Mouse (Mus musculus) G1E (cell line): ENCODE data around the gene 1700014D04Rik. TPM values are rescaled to one million over a fixed set of nuclear protein-coding genes. Genes with fewer than 3 reads are reported as not detected.

Experiments
- ATAC-seq: 2 replicates; pipeline ENCODE4 v1.8.0; 2016; ENCODE audit warnings: mild to moderate bottlenecking; ENCODE audit not compliant: insufficient number of reproducible peaks, poor library complexity, low FRiP score, severe bottlenecking; ENCODE audit errors: extremely low read depth
- DNase-seq: peaks from one replicate; pipeline ENCODE4 v3.0.0; 2012; ENCODE audit warnings: low spot score
- H3K27me3 ChIP-seq: 2 replicates; pipeline ENCODE4 v1.6.1; 2012; ENCODE audit warnings: mild to moderate bottlenecking, low read length, inconsistent platforms; ENCODE audit not compliant: insufficient read depth
- H3K36me3 ChIP-seq: replicated peaks from 2 replicates; pipeline ENCODE3; 2012; ENCODE audit warnings: mild to moderate bottlenecking, inconsistent platforms
- H3K4me1 ChIP-seq: 2 replicates; pipeline ENCODE4 v1.6.1; 2012; ENCODE audit warnings: low read depth, low read length, inconsistent platforms, mixed read lengths; ENCODE audit not compliant: insufficient read depth
- H3K4me3 ChIP-seq: 2 replicates; pipeline ENCODE4 v1.5.1; 2012; ENCODE audit warnings: low read depth, mild to moderate bottlenecking, inconsistent platforms, low read length, moderate library complexity, mixed read lengths
- H3K9me3 ChIP-seq: replicated peaks from 2 replicates; pipeline ENCODE4 v1.6.1; 2012; ENCODE audit warnings: inconsistent platforms
- CTCF ChIP-seq: IDR thresholded peaks from 2 replicates; pipeline ENCODE4 v1.5.1; 2012; ENCODE audit warnings: low read depth, low read length, inconsistent platforms, mixed read lengths
- GATA1 ChIP-seq: IDR thresholded peaks from 2 replicates; pipeline ENCODE4 v1.6.1; 2012; ENCODE audit warnings: borderline replicate concordance, low read length, inconsistent platforms, mixed read lengths
- GATA2 ChIP-seq: IDR thresholded peaks from 2 replicates; pipeline ENCODE4 v1.6.1; 2012; ENCODE audit warnings: low read depth, low read length, inconsistent platforms, borderline replicate concordance
- POLR2AphosphoS5 ChIP-seq: IDR thresholded peaks from 2 replicates; pipeline ENCODE4 v1.6.1; 2012; ENCODE audit warnings: low read depth, low read length, inconsistent platforms; ENCODE audit not compliant: insufficient replicate concordance
- TAL1 ChIP-seq: conservative IDR thresholded peaks from 2 replicates; pipeline ENCODE4 v1.6.1; 2012; ENCODE audit warnings: low read depth, low read length, inconsistent platforms, mixed read lengths
- polyA plus RNA-seq: library from polyadenylated mRNA; stranded (reverse); fragments of >175 nt; gene quantifications from 2 replicates; pipeline ENCODE4 v1.2.3, GENCODE M21; 2012
- total RNA-seq, 2 experiments: library from RNA; stranded (forward) in 1 of 2; stranded (reverse) in 1 of 2; fragments of 200-1000 nt in 1 of 2; fragments of >200 nt in 1 of 2; fragmentation: Nextera tagmentation in 1 of 2; gene quantifications; 2 replicates each; pipeline ENCODE4 v1.2.3; 2014 to 2017

1700014D04Rik gene
- total and polyA plus RNA-seq, 3 experiments = 0.11 TPM; not detected in 2

DNA sequence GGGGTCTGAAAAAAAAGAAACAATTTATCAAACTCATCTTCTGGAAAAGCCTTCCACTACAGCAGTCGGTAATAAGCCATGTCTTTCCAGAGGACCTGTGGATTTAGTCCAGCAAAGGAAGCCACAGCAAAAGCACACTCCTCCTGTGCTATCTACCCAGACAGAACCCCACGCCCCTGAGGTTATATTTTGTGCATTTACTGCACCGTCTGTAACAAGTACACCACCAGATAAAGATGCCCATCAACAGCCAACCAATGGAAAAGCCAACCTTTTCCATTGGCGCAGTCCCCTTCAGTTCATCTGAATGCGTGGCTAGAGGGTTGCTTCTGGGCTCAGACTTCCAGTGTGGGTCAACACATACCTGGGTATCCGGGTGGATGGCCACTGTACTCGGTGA is 16.2 kb upstream of the 1700014D04Rik start:
- H3K4me1 ChIP-seq = peaks cover 59% of the 10 kb centered on the region
- no peak overlapping the region for H3K4me3 ChIP-seq

DNA sequence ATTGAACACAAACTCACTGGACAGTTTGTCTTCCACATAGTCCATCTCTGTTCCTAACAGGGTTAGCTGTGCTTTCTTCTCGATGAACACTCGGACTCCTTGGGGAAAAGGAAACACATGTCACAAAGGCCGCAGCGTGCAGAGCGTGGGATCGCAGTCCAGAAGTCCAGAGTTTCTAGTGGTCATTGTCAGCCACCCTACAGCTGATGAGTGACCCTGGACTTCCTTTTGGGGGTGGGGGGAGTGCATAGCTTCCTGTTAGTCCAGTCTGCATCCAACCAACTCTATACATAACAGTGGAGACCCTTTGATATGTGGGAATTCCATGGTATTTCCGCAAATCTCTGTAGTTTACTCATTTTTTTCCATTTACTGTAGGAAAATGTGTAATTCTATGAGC is 10.4 kb upstream of the 1700014D04Rik start:
- H3K4me1 ChIP-seq = peaks cover 17% of the 10 kb centered on the region; the same call in 1 of the 2 replicates
- ATAC-seq (no peak), DNase-seq (no peak)
- TF ChIP-seq GATA2 (no peak), GATA1 (no peak), POLR2AphosphoS5 (no peak), TAL1 (no peak), CTCF (no peak)
- H3K36me3 ChIP-seq = peaks cover 81% of the 10 kb centered on the region
- no peak overlapping the region for H3K4me3 ChIP-seq
- H3K9me3 ChIP-seq = no peaks in the 10 kb centered on the region
- no peaks in the 10 kb centered on the region for H3K27me3 ChIP-seq

More for the DNA sequence above, 16.2 kb upstream of the 1700014D04Rik start:
- TF ChIP-seq GATA1 = no peak
- TF ChIP-seq CTCF = no peak
- Histone ChIP-seq H3K27me3 (no peaks in the 10 kb centered on the region), H3K9me3 (no peaks in the 10 kb centered on the region), H3K36me3 (peaks cover 89% of the 10 kb centered on the region)
- ATAC-seq (no peak), DNase-seq (no peak)

DNA sequence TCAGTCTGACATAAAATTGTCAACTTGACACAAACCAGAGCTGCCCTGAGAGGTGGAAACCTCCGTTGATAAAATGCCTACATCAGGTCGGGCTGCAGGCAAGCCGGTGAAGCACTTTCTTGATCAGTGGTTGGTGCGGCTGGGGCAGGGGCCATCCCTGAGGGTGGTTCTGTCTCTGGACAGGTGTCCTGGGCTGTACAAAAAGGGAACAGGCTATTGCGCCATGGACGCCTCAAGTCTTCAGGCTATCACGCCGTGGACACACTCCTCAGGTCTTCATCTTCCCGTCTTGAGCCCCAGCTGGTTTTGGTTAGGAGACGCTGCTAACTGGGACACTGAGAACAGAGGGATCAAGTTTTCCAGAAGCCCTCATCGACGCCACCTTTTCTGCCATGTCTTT is 3.8 kb upstream of the 1700014D04Rik start:
- DNase-seq = no peak
- H3K4me1 ChIP-seq = peaks cover 17% of the 10 kb centered on the region
- no peak for ATAC-seq

DNA sequence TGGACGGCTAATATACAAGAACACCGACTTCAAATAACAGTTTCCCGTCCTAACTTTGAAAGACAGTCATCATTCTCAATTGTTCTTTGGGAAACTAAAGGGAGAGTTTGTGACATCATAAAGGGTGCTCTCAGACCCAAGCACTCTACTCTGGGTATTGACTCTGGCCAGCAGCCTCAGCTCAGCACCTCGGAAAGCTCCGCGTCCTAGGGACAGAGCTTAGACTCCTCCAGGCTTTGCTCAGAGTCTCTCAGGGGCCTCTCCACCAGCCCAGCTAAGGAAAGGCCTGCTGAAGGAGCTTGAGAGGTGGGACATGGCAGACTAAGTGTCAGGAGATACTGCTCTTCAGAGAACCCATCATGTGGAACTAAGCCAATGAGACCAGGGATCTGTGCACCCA is 388 bp downstream of the 1700014D04Rik start:
- ATAC-seq (no peak), DNase-seq (no peak)
- Histone ChIP-seq H3K4me3 (no peak overlapping the region), H3K36me3 (no peaks in the 10 kb centered on the region), H3K4me1 (peaks cover 23% of the 10 kb centered on the region), H3K27me3 (peaks cover 51% of the 10 kb centered on the region), H3K9me3 (no peaks in the 10 kb centered on the region)
- no peak for TF ChIP-seq GATA1
- TF ChIP-seq POLR2AphosphoS5 = no peak
- no peak for TF ChIP-seq GATA2
- no peak for TF ChIP-seq CTCF
- TF ChIP-seq TAL1 = no peak

More for the DNA sequence above, 3.8 kb upstream of the 1700014D04Rik start:
- no peaks in the 10 kb centered on the region for H3K9me3 ChIP-seq
- H3K4me3 ChIP-seq = no peak overlapping the region
- H3K27me3 ChIP-seq = peaks cover 25% of the 10 kb centered on the region
- TF ChIP-seq GATA1 (no peak), TAL1 (no peak)
- peaks cover 25% of the 10 kb centered on the region for H3K36me3 ChIP-seq

DNA sequence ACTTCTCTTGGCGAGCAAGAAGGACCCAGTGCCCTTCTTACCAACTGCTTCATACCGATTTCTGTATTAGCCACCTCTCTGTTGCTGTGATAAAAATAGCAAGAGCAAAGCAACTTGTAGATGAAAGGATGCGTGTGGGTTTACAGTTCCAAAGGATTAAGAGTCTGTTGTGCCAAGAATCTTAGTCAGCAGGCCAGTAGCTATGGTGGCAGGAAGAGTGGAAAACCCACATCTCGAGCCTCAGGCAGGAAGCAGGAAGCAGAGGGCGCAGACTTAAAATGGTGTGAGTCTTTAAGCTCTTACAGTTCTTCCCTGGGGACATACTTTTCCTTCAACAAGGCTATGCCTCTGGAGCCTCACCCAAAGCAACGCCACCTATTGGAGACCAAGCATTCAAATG is 1.1 kb downstream of the 1700014D04Rik start:
- Histone ChIP-seq H3K4me1 (peaks cover 17% of the 10 kb centered on the region), H3K4me3 (no peak overlapping the region)
- no peak for TF ChIP-seq POLR2AphosphoS5
- TF ChIP-seq CTCF = no peak
- TF ChIP-seq GATA2 = no peak
- no peak for TF ChIP-seq TAL1
- TF ChIP-seq GATA1 = no peak

DNA sequence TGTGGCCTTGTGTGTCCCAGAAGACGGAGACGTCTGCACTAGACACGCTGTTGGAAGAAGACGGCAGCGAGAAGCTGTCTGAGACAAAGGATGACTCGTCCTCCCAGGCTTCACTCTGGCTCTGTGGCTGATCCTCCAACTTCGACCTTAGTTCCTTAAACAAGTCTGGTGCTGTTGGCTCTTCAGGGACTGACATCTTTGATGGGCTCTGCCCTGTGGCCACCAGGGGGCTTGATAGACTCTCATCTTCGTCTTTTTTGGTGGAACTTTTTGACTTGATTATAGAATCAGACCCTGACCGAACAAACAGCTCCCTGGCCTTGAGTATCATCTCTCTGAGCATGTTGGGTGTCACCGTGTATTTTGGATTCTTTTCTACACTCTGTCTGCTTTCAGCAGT is 4.9 kb downstream of the 1700014D04Rik start:
- no peaks in the 10 kb centered on the region for H3K9me3 ChIP-seq
- DNase-seq (peak; percentile 28), ATAC-seq (peak; percentile 46; the same call in 1 of the 2 replicates)
- no peaks in the 10 kb centered on the region for H3K36me3 ChIP-seq
- H3K27me3 ChIP-seq = peaks cover 32% of the 10 kb centered on the region
- TF ChIP-seq POLR2AphosphoS5 (no peak), GATA2 (no peak), CTCF (no peak), GATA1 (no peak), TAL1 (no peak)
- H3K4me1 ChIP-seq = peaks cover 26% of the 10 kb centered on the region
- no peak overlapping the region for H3K4me3 ChIP-seq

More for the DNA sequence above, 1.1 kb downstream of the 1700014D04Rik start:
- Histone ChIP-seq H3K27me3 (peaks cover 51% of the 10 kb centered on the region), H3K36me3 (no peaks in the 10 kb centered on the region), H3K9me3 (no peaks in the 10 kb centered on the region)
- DNase-seq (no peak), ATAC-seq (no peak)

DNA sequence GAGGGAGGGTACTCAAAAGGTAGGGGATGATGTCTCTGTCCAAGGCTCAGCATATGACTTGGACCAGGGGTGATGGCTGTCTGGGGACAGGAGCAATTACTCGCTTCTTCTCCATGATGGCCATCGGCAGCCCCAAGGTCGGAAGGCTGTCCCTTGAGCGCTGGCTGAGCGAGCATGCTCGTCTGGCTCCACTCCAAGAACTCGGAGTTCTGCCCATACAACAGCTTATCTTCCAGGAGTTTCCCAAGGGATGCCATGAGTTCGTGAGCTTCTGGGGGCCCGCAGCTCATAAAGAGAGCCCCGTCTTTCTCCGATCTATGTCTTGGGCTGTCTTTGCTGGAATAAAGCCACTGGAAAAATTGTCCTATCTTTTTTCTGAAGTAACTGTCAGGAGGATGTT is 5.5 kb downstream of the 1700014D04Rik start:
- Histone ChIP-seq H3K4me1 (peaks cover 28% of the 10 kb centered on the region), H3K36me3 (no peaks in the 10 kb centered on the region), H3K9me3 (no peaks in the 10 kb centered on the region), H3K4me3 (no peak overlapping the region), H3K27me3 (peaks cover 26% of the 10 kb centered on the region)
- TF ChIP-seq CTCF (no peak), TAL1 (no peak), GATA1 (no peak)
- DNase-seq = no peak
- no peak for ATAC-seq
